Mouse (Mus musculus): Measurements from ENCODE around the gene Tdrd1.

DNA sequence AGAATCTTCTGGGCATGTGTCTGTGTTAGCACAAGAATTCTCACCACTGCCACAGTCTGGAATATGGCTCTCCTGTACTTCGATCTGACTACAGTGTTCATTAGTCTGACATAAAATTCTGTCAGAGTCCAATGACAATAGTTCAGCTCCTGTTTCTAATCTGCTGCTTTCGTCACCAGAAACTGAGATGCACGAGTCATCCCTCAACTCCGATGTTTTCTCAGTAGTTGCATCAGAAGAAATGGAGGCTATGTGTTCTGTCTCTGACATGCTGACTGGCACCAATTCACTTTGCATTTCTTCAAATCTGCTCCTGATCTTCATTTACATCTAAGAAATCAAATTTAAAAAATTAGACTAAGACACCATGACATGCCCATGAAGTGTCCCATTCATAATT is 12.6 kb upstream of the Tdrd1 start:
- TF ChIP-seq CHD1 (IDR thresholded peaks at IDR 0.05; ENCODE audit: low read depth, low read length), result no peak
- TF ChIP-seq CTCF (conservative IDR thresholded peaks at IDR 0.05 in 1 of 2, IDR thresholded peaks at IDR 0.05 in 1 of 2; ENCODE audit: low read depth in 2 of 2, low read length in 2 of 2), result no peak
- TF ChIP-seq POLR2A (IDR thresholded peaks at IDR 0.05; ENCODE audit: low read depth, low read length), result no peak
- TF ChIP-seq RAD21 (IDR thresholded peaks at IDR 0.05; ENCODE audit: low read depth, low read length), result no peak
- no peak for TF ChIP-seq E2F4 (IDR thresholded peaks at IDR 0.05; ENCODE audit: insufficient replicate concordance, low read depth, low read length)
- TF ChIP-seq ZKSCAN1 (IDR thresholded peaks at IDR 0.05; ENCODE audit: borderline replicate concordance, low read depth, low read length), result no peak
- no peak for TF ChIP-seq MXI1 (IDR thresholded peaks at IDR 0.05; ENCODE audit: low read depth, low read length)
- no peak for TF ChIP-seq UBTF (IDR thresholded peaks at IDR 0.05; ENCODE audit: low read depth, low read length)
- TF ChIP-seq CHD2 (IDR thresholded peaks at IDR 0.05; ENCODE audit: low read length), result no peak
